Mouse (Mus musculus): Measurements from ENCODE around the gene Rab2b.
"Not testable (repeated sequence)": the region's sequence is repeated elsewhere in the genome, so short reads cannot be mapped to it uniquely, and the experiment has no call there.

Rab2b gene

DNA sequence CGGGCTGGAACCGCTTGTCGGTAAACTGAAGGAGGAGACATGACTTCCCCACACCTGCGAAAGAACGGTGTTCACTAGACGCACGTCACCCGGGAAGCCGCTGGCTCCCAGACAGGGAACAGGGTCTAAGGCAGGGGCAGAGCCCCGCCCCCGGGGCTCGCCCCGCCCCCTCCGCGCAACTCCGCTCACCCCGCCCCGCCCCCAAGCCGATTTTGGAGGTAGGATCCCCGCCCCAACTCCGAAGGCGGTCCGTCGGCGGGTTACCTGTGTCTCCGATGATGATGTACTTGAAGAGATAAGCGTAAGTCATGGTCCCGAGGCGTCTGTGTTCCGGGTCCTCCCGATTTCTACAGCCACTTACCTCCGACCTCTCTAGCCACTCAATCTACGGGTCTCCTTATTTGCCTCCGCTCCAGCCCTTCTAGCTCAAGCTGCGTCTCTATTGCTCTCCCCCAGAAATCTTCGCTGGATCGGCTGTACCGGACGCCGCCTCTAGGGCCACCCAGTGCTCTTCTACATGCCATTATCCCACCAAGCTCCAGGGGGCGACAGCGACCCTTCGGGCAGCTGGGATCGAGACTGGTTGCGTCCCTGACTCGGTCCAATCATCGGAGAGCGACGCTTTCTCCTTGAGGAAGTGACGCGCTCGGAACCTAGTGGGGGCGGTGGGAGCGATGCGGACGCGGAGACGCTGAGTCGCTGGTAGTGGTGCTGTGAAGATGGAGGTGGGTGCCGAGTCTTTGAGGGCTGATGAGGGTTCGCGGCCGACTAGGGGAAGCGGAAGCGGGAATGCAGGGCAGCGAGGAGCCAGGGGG is at the start of gene Rab2b, which contains the start of gene Tox4:
Rab2b (minus strand) TSS at position 614 of the 815 bp plus-strand sequence.
Tox4 (plus strand) TSS at position 215 of the 815 bp plus-strand sequence.
- DNase-seq (ENCODE audit: low spot score), result peak; percentile 97

DNA sequence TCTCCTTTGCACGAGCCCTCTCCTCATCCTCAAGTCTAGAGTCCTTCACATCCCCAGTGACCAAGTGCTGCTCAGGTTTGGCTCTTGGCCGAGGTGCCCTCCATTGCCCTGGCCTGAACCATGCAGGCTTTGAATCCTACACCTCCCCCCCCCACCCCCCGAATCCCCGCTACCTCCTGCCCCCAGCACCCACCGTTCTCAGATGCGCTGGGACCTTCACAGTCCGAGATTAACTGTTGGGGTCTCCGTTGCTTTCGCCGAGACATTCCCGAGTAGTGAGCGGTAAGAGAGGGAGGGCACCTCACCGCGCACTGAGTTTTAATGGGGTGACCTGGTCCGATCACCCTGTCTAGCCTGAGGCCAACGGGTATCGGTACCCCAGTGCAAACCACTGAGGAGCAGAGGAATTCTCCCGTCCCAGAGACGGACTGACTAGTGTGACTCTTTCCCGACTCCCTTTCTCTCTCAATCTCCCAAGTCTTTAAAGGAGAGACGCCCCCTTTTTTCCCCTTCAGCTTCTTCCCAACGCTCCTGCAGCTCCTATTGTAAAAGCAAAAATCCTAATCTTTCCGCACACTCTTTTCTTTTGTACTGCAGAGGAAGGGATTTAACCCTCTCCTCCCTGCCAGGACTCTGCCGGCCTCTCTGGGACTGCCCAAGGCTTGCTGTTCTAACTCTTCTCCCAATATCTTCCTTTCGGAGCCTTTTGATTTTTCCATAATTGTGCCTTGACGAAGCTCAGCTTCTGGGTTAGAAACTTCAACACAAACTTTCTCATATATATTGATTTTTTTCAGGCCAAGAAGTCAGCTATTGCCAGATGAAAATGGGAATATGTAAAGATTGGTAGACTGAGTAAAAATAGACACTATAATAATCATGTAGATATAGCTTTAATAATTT is 48.8 kb upstream of the Rab2b start, which contains the start of gene Sall2:
Sall2 (minus strand) TSS at position 853 of the 903 bp plus-strand sequence.
- DNase-seq (ENCODE audit: low spot score), result no peak

DNA sequence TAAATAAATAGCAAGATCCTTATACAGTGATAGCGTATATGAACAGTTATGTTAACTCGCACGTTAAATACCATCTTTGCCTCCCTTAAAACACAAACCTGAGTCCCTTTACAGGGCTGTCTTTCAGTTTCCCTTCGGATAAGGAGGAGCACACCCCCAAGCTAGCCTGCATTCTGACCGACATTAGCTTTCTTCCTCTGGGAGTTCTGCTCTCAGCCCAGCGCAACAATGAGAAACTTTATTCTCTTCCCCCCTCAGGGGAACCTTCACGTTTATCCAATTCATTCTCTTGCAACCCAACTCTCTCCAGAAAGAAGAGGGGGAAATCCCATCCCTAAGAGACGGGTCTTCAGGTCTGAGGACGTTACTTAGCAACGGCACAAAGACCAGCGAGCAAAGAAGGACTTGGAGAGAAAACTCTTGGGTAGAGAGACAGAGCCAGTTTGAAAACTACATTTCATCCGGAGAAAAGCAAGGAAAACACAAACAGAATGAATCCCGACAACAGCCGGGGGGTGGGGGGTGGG is 48.1 kb upstream of the Rab2b start:
- no peak for DNase-seq (ENCODE audit: low spot score)

DNA sequence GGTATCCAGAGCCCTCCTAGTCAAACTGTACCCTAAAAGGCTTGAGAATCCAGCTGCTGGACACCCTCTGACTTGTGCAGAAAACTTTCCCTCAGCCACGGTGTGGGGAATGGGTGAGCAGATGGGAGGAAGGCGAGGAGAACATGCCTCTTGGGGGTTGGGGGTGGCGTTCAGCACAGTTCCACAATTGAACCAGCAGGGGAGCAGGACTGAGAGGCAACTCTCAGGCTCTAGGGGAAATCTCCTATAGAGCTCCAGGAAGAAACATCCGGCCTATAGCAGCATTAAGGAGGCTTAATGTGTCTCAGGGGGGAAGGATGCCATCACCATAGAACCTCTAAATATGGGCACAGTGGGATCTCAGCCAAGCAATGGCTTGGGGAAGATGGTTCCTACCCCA is 46.5 kb upstream of the Rab2b start:
- DNase-seq (ENCODE audit: low spot score), result no peak

DNA sequence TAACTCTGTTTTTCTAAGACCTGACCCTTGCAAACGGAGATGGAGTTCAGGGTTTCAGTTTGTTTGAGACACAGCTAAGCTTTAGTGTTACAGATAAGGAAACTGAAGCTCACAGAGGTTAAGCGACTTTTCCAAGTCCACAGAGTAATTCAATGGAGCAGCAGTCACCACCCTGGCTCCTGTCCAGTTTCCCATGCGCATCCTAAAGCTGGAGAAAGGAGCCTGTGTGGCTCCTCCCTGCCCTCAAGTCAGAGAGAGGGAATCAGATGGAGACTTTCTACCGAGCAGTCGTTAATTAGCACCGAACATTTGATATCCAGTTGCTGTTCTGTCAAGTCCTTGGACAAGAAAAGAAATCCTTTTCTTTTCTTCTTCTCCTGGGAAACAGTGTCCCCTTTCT is 40.0 kb upstream of the Rab2b start:
- DNase-seq (ENCODE audit: low spot score), result no peak

DNA sequence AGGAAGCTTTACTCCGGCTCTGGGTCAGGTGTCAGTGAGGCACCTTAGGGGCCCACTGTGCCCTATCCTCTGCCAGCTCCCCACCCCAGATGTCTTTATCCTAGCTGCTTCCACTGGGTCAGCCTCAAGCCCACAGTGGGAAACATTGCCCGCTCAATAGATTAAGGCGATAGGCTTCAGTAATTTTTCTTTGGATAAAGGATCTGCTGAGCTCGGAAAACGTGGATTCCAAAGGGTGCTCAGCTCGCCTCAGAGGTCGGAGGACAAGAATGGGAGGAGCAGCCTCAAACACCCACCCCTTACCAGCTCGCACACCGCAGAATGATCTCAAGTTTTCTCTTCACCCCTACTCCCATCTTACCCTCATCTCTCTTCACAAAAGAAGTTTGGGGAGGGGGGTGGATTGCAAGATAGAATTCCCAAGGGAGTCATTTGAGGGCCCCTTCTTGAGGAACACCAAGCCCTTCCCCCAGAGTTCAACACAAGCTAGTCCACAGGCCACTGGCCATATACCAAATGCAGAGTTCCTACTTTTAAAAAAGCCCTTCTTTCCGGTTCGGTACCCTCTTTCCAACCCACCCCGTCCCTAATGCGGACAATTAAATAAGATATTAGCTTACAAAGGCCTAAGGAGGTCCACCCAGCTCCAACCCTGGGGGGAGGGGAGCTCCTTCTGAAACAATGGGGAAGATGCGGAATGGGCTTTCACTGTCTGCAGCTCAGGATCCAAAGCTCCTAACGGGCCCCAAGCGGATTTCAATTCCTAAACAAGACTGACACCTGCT is 37.3 kb upstream of the Rab2b start:
- peak; percentile 9 for DNase-seq (ENCODE audit: low spot score)

DNA sequence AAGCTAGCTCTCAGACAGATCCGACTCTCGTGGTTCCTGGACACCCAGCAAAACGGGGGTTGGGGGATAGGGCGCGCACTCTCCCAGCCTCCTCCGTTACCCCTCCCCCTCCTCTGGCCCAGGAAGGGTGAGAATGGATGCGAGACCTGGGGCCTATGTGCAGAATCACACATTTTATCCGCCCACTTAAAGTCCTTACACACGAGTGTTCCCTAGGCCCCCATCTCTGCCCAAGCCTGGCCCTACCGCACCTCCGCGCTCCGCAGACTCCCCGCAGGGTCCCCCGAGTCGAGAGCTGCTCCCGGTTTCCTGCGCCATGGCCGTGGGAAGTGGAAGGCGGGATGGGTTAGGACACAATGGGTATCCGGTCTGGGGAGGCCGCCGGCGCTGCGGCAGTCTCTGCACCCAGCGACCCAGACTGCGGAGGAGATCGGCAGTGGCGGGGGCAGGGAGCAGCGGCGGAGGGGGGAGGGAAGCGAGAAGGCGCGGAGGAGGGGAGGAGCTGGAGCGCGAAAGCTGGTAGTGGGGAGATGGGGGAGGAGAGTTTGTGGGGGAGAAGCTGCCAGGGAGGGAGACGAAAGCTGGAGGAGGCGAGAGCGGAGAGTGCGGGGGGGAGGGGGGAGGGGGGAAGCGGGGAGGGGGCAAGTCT is 36.6 kb upstream of the Rab2b start:
- peak; percentile 72 for DNase-seq (ENCODE audit: low spot score)

DNA sequence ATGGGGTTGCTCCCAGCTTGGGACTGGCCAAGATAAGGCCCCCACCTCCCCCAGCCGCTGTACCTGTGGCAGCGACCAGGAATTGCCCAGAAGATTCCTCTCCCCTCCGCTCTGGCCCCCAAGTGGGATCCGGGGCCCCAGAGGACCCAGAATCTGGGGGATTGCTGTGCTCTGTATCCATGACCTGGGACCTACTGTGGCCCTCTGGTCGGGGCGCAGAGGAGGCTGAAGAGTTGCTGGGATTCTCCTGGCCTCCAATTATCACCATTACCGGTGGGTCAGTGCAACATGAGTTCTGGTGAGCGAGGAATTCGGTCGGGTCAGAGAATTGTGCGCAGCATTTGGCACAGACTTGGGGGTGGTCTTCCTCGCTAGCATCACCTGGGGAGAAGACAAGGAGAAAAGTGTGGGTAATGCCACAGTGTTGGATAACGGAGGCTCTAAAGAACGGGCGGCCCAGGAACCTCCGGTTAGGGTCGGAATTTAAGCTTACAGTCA is 36.0 kb upstream of the Rab2b start:
- no peak for DNase-seq (ENCODE audit: low spot score)

DNA sequence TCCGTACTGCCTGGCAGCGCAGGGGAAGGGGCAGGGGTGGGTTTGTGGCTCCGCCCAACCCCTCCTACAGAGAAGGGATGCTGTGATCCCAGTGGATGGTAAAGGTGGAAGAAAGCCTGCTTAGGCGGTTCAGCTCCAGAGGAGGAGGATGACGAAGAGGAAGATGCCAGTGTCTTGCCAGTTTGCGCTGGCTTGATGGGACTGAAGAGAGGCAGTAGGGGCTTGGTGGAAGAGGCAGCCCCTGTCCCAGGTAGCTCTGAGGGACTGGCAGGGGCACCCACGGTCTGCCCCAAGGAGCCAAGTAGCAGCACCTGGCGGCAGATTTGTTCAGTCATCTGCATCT is 35.4 kb upstream of the Rab2b start:
- DNase-seq (ENCODE audit: low spot score), result no peak

DNA sequence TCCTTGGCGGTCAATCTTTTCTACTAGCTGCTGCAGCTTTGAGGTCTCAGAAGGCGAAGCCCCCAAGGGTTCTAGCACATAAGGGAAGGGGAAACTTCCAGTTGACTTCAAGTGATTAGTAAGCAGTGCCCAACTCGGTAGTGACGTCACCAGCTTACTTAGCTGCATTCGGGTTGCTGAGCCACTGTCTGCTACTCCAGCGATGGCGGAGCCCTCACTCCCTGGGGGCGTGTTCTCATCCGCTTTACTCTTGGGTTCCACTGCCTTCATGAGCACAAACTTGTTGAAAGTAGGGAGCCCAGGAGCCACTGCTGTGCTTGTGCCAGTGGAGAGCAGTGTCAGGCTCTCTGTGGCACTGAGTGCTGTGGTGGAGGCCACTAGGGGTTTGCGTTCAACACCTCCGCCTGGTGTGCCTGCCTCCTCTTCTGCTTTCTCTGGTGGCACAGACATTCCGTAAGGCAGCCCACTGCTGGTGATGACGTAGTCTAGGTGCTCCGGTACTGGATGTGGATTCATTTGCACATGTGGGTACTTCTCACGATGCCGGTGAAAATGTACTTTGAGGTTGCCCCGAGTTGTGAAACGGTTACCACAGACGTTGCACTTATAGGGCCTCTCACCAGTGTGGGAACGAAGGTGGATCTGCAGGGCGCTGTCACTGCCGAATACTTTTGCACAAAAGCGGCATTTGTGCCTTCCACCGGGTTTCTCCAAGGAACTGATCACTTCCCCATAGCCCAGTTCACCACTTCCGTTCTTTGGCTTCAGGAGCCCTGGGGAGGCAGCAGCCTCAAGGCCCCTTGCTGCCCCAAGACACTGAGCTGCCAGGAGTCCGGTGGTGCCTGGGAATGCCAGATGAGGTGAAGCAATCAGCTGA is 34.8 kb upstream of the Rab2b start:
- DNase-seq (ENCODE audit: low spot score), result no peak

DNA sequence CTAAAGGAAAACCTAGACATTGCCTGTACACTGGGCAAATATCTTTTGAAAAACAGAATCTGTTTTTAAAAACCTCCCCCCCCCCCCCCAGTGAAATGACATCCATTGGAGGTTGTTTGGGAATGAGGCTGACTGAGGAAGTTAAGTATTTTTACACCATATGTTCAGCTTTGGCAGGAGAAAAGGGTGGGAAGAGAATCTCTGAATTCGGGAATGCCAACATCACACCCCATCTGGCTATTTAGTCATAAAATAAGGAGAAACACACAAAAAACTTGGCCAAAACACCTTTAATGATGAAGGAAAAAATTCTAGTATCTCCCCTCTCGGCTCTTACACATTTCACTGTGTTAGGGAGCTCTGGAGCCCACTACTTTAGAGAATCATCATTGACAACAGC is 31.6 kb upstream of the Rab2b start:
- DNase-seq (ENCODE audit: low spot score), result no peak

DNA sequence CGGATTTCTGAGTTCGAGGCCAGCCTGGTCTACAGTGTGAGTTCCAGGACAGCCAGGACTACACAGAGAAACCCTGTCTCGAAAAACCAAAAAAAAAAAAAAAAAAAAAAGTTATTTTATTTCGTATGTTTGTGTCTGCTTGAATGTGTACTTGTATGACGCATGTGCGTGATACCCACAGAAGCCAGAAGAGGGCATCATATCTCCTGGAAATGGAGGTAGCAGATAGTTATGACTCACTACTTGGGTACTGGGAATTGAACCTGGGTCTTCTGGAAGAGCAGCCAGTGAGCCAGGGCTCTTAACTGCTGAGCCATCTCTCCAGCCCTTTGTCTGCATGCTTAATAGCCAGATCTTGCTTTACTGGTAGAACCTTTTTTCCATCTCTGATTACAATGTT is 31.0 kb upstream of the Rab2b start:
- not testable (repeated sequence) for DNase-seq (ENCODE audit: low spot score)

DNA sequence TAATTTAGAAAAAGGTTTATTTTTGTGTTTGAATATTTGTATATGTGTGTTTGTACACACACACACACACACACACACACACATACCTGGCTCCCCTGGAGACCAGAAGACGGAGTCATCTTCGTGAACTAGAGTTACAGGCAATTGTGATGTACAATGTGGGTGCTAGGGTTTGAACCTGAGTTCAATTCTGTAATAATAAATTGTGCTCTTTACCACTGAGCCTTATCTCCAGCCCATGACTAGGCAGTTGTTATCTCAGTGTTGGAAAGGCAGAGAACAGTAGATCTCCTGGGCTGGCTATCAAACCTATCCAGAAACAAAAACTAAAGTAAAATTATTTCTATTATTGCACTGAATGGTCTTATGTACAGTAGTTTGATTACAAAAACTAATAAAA is 26.8 kb upstream of the Rab2b start:
- DNase-seq (ENCODE audit: low spot score), result no peak

DNA sequence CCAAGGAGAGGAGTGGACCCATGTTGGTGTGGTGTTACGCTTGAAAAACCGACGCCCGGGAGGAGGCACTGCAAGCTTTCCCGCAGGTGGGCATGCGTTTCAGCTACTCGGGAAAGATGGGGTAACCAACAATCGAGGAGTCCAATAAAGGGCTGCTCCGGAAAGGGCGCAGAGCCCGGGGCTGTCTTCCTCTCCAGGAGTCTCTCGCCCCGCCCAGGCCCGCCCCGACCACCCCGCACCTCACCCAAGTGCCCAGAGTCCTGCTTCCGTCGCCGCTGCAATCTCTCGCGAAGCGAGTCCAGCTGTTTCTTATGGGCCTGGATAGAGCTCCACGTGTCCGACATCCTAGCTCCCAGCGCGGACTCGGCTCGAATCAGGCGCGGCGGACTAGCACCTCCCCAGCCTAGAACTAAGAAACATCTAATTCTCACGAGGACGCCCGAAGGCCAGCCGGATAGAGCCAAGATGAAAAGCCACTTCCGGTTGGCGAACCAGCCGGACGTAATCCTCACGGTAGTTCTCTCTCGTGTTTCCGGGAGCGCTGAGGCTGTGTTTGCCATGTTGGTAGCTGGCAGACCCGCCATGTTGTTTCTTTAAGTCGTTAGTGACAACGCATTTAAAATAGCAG is 25.4 kb upstream of the Rab2b start, which contains the start of gene Mettl3:
Mettl3 (minus strand) TSS at position 485 of the 628 bp plus-strand sequence.
- DNase-seq (ENCODE audit: low spot score), result peak; percentile 86

DNA sequence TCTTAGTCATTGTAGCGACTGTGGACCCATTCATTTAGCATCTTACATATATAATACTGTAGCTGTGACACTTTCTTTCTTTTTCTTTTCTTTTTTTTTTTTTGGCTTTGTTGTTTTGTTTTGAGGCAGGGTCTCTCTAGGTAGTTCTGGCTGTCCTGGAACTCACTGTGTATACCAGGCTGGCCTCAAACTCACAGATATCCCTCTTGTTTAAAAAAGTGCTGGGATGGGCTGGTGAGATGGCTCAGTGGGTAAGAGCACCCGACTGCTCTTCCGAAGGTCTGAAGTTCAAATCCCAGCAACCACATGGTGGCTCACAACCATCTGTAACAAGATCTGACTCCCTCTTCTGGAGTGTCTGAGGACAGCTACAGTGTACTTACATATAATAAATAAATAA is 24.2 kb upstream of the Rab2b start:
- not testable (repeated sequence) for DNase-seq (ENCODE audit: low spot score)

DNA sequence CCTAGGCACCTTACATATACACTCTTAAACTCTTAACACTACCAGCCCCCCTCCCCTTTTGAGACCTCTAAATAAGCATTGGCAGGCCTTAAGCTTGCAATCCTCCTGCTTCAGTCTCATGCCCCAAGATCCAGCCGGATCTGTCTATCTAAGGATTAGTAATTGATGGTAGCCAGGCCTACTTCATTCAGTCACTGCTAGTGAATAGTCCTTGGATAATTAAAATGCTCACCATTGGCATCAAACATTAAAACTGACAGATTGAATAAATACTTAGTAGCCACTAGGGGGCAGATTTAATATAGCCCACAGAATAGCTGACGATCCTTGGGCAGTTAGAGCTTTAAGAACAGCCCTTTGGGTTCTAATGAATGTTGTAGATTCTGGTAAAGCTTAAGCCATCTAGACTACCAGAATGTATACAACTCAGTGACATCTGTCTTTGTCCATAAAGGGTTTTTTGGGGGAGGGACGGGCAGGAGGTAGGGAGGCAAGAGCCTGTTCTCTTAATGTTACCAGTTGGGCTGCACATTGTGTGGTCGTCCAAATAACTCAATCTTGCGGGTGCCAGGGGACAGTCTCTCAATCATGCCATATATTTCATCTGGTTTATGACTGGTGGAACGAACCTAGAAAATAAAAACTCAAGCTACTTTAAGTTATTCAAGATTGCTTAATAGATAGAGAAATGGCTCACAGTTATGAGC is 16.4 kb upstream of the Rab2b start:
- no peak for DNase-seq (ENCODE audit: low spot score)

DNA sequence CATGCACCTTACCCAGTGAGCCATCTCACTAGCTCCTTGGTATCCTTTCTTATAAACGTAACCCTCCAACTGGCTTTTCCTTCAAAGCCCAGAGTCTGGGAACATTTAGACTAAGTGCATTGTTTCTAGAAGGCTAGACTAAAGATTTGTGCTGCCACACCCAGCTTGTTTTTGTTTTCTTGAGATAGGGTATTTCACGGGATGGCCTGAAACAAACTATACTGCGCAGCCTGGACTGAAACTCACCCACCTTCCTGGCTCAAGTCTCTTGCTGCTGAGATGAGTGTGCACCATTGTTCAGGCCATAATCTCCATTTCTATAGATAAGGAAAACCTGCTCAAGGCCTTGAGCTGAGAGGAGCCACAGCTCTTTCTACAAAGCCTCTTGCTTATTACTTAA is 4.8 kb upstream of the Rab2b start:
- no peak for DNase-seq (ENCODE audit: low spot score)

DNA sequence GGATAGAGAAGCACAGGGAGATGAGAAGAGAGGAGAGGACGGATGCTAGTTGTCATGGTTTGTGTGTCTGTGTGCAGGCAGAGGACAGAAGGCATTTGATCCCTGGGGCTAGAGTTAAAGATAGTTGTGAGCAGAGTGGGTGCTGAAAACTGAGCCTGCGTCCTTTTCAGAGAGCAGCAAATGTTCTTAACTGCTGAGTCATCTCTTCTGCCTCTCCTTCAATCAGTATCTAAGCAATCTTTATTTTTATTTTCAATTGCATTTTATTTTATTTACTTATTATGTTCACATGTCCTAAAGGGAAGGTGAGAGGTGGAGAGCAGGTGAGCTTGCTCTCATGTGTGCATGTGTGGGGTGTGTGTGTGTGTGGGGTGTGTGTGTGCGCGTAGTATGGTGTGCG is 4.3 kb upstream of the Rab2b start:
- DNase-seq (ENCODE audit: low spot score), result no peak

DNA sequence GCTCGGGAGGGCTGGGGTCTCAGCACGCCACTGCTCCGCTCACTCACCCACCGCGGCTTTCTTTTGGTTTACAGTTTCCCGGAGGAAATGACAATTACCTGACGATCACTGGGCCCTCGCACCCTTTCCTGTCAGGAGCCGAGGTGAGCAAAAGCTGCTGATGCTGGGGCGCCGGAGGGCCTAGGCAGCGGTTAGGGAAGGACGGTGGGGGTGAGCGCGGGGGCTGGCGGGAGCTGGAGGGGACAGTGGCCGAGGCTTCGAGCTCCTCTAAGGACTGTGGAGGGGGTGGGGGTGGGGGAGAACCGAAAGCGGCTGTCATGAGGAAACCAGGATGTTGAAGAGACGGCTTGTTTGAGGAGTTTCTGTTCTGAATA is 389 bp upstream of the Rab2b start:
- DNase-seq (ENCODE audit: low spot score), result no peak
